Mouse (Mus musculus): ENCODE measurements at regions not wholly inside any gene's neighbourhood (a gene's known extent, or its start where the extent isn't known, plus 50 kb on each side); places are given as distances from the start of the nearest gene placed in this dataset.

GRCm38 (mm10) chr16:86115587-86116376 is 214.2 kb upstream of the Adamts5 start:
- H3K27me3 ChIP-seq (ENCODE audit: control insufficient read depth, insufficient read depth, low read length) = no peaks in the 10 kb centered on the region
- H3K27ac ChIP-seq (ENCODE audit: low read length) = no peak overlapping the region
- no peak overlapping the region for H3K4me2 ChIP-seq (ENCODE audit: low read depth, low read length)
- no peak overlapping the region for H3K4me3 ChIP-seq (replicated peaks; ENCODE audit: low read length)
- H3K36me3 ChIP-seq (ENCODE audit: control insufficient read depth, insufficient read depth, low read length) = no peaks in the 10 kb centered on the region
- no peaks in the 10 kb centered on the region for H3K9me3 ChIP-seq (replicated peaks; ENCODE audit: control insufficient read depth, low read length)
- H3K4me1 ChIP-seq (ENCODE audit: control insufficient read depth, insufficient read depth, low read length) = no peaks in the 10 kb centered on the region
- 65% methylated on average over 2 of the region's 2 CpGs for WGBS
- H3K9ac ChIP-seq (ENCODE audit: low read length) = no peak overlapping the region
- no peak for ATAC-seq (ENCODE audit: insufficient read depth, low FRiP score)

- H3K27ac ChIP-seq (ENCODE audit: low read length) = no peak overlapping the region
- no peak overlapping the region for H3K9ac ChIP-seq (ENCODE audit: low read length)
- no peaks in the 10 kb centered on the region for H3K9me3 ChIP-seq (replicated peaks; ENCODE audit: control insufficient read depth, low read length)
- no peak overlapping the region for H3K4me3 ChIP-seq (replicated peaks; ENCODE audit: low read length)
- no peak for ATAC-seq (ENCODE audit: insufficient read depth, low FRiP score)
- no peak overlapping the region for H3K4me2 ChIP-seq (ENCODE audit: low read depth, low read length)
- H3K27me3 ChIP-seq (ENCODE audit: control insufficient read depth, insufficient read depth, low read length) = no peaks in the 10 kb centered on the region
- WGBS = 73% methylated on average over 2 of the region's 2 CpGs
- no peaks in the 10 kb centered on the region for H3K36me3 ChIP-seq (ENCODE audit: control insufficient read depth, insufficient read depth, low read length)
- H3K4me1 ChIP-seq (ENCODE audit: control insufficient read depth, insufficient read depth, low read length) = no peaks in the 10 kb centered on the region
Measured at GRCm38 (mm10) chr16:86094461-86094860, 192.8 kb upstream of the Adamts5 start.

- no peak overlapping the region for H3K9ac ChIP-seq (ENCODE audit: low read length)
- H3K36me3 ChIP-seq (ENCODE audit: control insufficient read depth, insufficient read depth, low read length) = no peaks in the 10 kb centered on the region
- 89% methylated on average over 6 of the region's 6 CpGs for WGBS
- ATAC-seq (ENCODE audit: insufficient read depth, low FRiP score) = no peak
- H3K27me3 ChIP-seq (ENCODE audit: control insufficient read depth, insufficient read depth, low read length) = no peaks in the 10 kb centered on the region
- no peak overlapping the region for H3K4me3 ChIP-seq (replicated peaks; ENCODE audit: low read length)
- no peak overlapping the region for H3K27ac ChIP-seq (ENCODE audit: low read length)
- no peaks in the 10 kb centered on the region for H3K4me1 ChIP-seq (ENCODE audit: control insufficient read depth, insufficient read depth, low read length)
- H3K4me2 ChIP-seq (ENCODE audit: low read depth, low read length) = no peak overlapping the region
- H3K9me3 ChIP-seq (replicated peaks; ENCODE audit: control insufficient read depth, low read length) = no peaks in the 10 kb centered on the region
Measured at GRCm38 (mm10) chr16:86090175-86090574, 188.5 kb upstream of the Adamts5 start.

GRCm38 (mm10) chr16:86087421-86087820 is 185.8 kb upstream of the Adamts5 start:
- no peak overlapping the region for H3K4me2 ChIP-seq (ENCODE audit: low read depth, low read length)
- H3K27me3 ChIP-seq (ENCODE audit: control insufficient read depth, insufficient read depth, low read length) = no peaks in the 10 kb centered on the region
- WGBS = 74% methylated on average over 3 of the region's 3 CpGs
- no peaks in the 10 kb centered on the region for H3K36me3 ChIP-seq (ENCODE audit: control insufficient read depth, insufficient read depth, low read length)
- no peaks in the 10 kb centered on the region for H3K9me3 ChIP-seq (replicated peaks; ENCODE audit: control insufficient read depth, low read length)
- H3K4me1 ChIP-seq (ENCODE audit: control insufficient read depth, insufficient read depth, low read length) = no peaks in the 10 kb centered on the region
- ATAC-seq (ENCODE audit: insufficient read depth, low FRiP score) = no peak
- no peak overlapping the region for H3K4me3 ChIP-seq (replicated peaks; ENCODE audit: low read length)
- H3K27ac ChIP-seq (ENCODE audit: low read length) = no peak overlapping the region
- no peak overlapping the region for H3K9ac ChIP-seq (ENCODE audit: low read length)

GRCm38 (mm10) chr16:86067628-86068364 is 166.2 kb upstream of the Adamts5 start:
- H3K4me1 ChIP-seq (ENCODE audit: control insufficient read depth, insufficient read depth, low read length) = no peaks in the 10 kb centered on the region
- 62% methylated on average over 3 of the region's 3 CpGs for WGBS
- no peaks in the 10 kb centered on the region for H3K9me3 ChIP-seq (replicated peaks; ENCODE audit: control insufficient read depth, low read length)
- H3K4me2 ChIP-seq (ENCODE audit: low read depth, low read length) = no peak overlapping the region
- no peaks in the 10 kb centered on the region for H3K27me3 ChIP-seq (ENCODE audit: control insufficient read depth, insufficient read depth, low read length)
- no peak overlapping the region for H3K9ac ChIP-seq (ENCODE audit: low read length)
- no peaks in the 10 kb centered on the region for H3K36me3 ChIP-seq (ENCODE audit: control insufficient read depth, insufficient read depth, low read length)
- H3K27ac ChIP-seq (ENCODE audit: low read length) = no peak overlapping the region
- H3K4me3 ChIP-seq (replicated peaks; ENCODE audit: low read length) = no peak overlapping the region
- no peak for ATAC-seq (ENCODE audit: insufficient read depth, low FRiP score)

GRCm38 (mm10) chr16:86060087-86060486 is 158.5 kb upstream of the Adamts5 start:
- no peaks in the 10 kb centered on the region for H3K4me1 ChIP-seq (ENCODE audit: control insufficient read depth, insufficient read depth, low read length)
- no peak overlapping the region for H3K4me2 ChIP-seq (ENCODE audit: low read depth, low read length)
- 54% methylated on average over 5 of the region's 5 CpGs for WGBS
- no peak overlapping the region for H3K27ac ChIP-seq (ENCODE audit: low read length)
- no peaks in the 10 kb centered on the region for H3K36me3 ChIP-seq (ENCODE audit: control insufficient read depth, insufficient read depth, low read length)
- no peaks in the 10 kb centered on the region for H3K27me3 ChIP-seq (ENCODE audit: control insufficient read depth, insufficient read depth, low read length)
- no peak overlapping the region for H3K9ac ChIP-seq (ENCODE audit: low read length)
- no peak overlapping the region for H3K4me3 ChIP-seq (replicated peaks; ENCODE audit: low read length)
- ATAC-seq (ENCODE audit: insufficient read depth, low FRiP score) = no peak
- H3K9me3 ChIP-seq (replicated peaks; ENCODE audit: control insufficient read depth, low read length) = no peaks in the 10 kb centered on the region

GRCm38 (mm10) chr16:86044695-86045094 is 143.1 kb upstream of the Adamts5 start:
- Histone ChIP-seq H3K4me1 (ENCODE audit: control insufficient read depth, insufficient read depth, low read length) (no peaks in the 10 kb centered on the region), H3K4me2 (ENCODE audit: low read depth, low read length) (no peak overlapping the region), H3K36me3 (ENCODE audit: control insufficient read depth, insufficient read depth, low read length) (no peaks in the 10 kb centered on the region), H3K9ac (ENCODE audit: low read length) (no peak overlapping the region), H3K27ac (ENCODE audit: low read length) (no peak overlapping the region), H3K27me3 (ENCODE audit: control insufficient read depth, insufficient read depth, low read length) (no peaks in the 10 kb centered on the region), H3K9me3 (replicated peaks; ENCODE audit: control insufficient read depth, low read length) (no peaks in the 10 kb centered on the region), H3K4me3 (replicated peaks; ENCODE audit: low read length) (no peak overlapping the region)
- 93% methylated on average over 2 of the region's 2 CpGs for WGBS
- no peak for ATAC-seq (ENCODE audit: insufficient read depth, low FRiP score)

GRCm38 (mm10) chr16:86034772-86035171 is 133.1 kb upstream of the Adamts5 start:
- Histone ChIP-seq H3K9me3 (replicated peaks; ENCODE audit: control insufficient read depth, low read length) (no peaks in the 10 kb centered on the region), H3K4me3 (replicated peaks; ENCODE audit: low read length) (no peak overlapping the region), H3K27me3 (ENCODE audit: control insufficient read depth, insufficient read depth, low read length) (no peaks in the 10 kb centered on the region), H3K4me2 (ENCODE audit: low read depth, low read length) (no peak overlapping the region), H3K9ac (ENCODE audit: low read length) (no peak overlapping the region), H3K4me1 (ENCODE audit: control insufficient read depth, insufficient read depth, low read length) (no peaks in the 10 kb centered on the region), H3K36me3 (ENCODE audit: control insufficient read depth, insufficient read depth, low read length) (no peaks in the 10 kb centered on the region), H3K27ac (ENCODE audit: low read length) (no peak overlapping the region)
- ATAC-seq (ENCODE audit: insufficient read depth, low FRiP score) = no peak
- 79% methylated on average over 9 of the region's 9 CpGs for whole genome bisulfite sequencing

- no peak overlapping the region for H3K9ac ChIP-seq (ENCODE audit: low read length)
- H3K27ac ChIP-seq (ENCODE audit: low read length) = no peak overlapping the region
- ATAC-seq (ENCODE audit: insufficient read depth, low FRiP score) = no peak
- no peak overlapping the region for H3K4me2 ChIP-seq (ENCODE audit: low read depth, low read length)
- H3K27me3 ChIP-seq (ENCODE audit: control insufficient read depth, insufficient read depth, low read length) = no peaks in the 10 kb centered on the region
- no peaks in the 10 kb centered on the region for H3K36me3 ChIP-seq (ENCODE audit: control insufficient read depth, insufficient read depth, low read length)
- 36% methylated on average over 2 of the region's 2 CpGs for WGBS
- no peaks in the 10 kb centered on the region for H3K9me3 ChIP-seq (replicated peaks; ENCODE audit: control insufficient read depth, low read length)
- H3K4me1 ChIP-seq (ENCODE audit: control insufficient read depth, insufficient read depth, low read length) = no peaks in the 10 kb centered on the region
- H3K4me3 ChIP-seq (replicated peaks; ENCODE audit: low read length) = no peak overlapping the region
Measured at GRCm38 (mm10) chr16:86027700-86028099, 126.1 kb upstream of the Adamts5 start.
